ENCODE assay signal across 14 mouse cellular contexts in the genomic region with DNA sequence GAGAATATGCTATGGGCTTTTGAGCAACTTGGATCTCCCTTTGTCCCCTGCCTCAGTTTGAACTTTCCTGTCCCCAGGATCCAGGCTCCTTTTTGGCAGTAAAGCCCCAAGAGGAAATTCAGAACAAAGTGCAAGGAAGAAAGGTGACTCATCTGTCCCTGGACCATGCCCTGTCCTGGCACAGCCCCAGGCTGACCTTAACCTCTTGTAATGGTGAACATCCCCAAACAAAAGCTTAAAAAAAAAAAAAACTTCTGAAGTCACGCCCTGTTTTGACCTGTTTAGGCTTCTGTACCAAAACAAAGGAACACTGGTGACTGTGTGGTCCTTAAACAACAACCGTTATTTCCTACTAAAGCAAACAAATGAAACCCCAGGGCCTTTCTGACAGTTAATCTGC. TPM values are rescaled to one million over a fixed set of nuclear protein-coding genes. Genes with fewer than 3 reads are reported as not detected.
DNase-seq lines count a peak whose midpoint lies in the region; ATAC-seq and TF ChIP-seq lines count a peak whose summit lies in the region.
"Had no signal": no experiment of that assay in that cellular context is flagged by ENCODE, and none has a peak within 500 bp of the region (broad histone marks: within the 10 kb centered on the region; RNA-seq: fewer than 3 reads in every experiment).

No protein-coding gene starts in this region.

- no peaks in the 10 kb centered on the region for H3K36me3 ChIP-seq in kidney, adult 2 months (ENCODE audit: control insufficient read depth, insufficient read depth, low read length)
- no peaks in the 10 kb centered on the region for H3K36me3 ChIP-seq in kidney, embryonic 16.5 days (ENCODE audit: insufficient read depth, low read length)
- H3K36me3 ChIP-seq in lung, embryonic 16.5 days (ENCODE audit: control insufficient read depth, insufficient read depth, low read length), result no peaks in the 10 kb centered on the region
- no peaks in the 10 kb centered on the region for H3K36me3 ChIP-seq in midbrain, embryonic 13.5 days
- no peaks in the 10 kb centered on the region for H3K36me3 ChIP-seq in hindbrain, embryonic 10.5 days
- H3K36me3 ChIP-seq in intestine, embryonic 15.5 days, result no peaks in the 10 kb centered on the region
- H3K36me3 ChIP-seq: embryonic facial prominence, embryonic 13.5 days; hindbrain, embryonic 12.5 days; liver, embryonic 13.5 days had no signal

- WGBS in kidney, adult 2 months, result 45% methylated on average over 2 of the region's 2 CpGs
- 47% methylated on average over 2 of the region's 2 CpGs for WGBS in kidney, embryonic 16.5 days
- WGBS in lung, embryonic 16.5 days, result 44% methylated on average over 2 of the region's 2 CpGs
- 58% methylated on average over 2 of the region's 2 CpGs for WGBS in midbrain, embryonic 13.5 days
- WGBS in hindbrain, embryonic 10.5 days, result 54% methylated on average over 2 of the region's 2 CpGs
- 55% methylated on average over 2 of the region's 2 CpGs for WGBS in intestine, embryonic 15.5 days

- H3K4me1 ChIP-seq in kidney, adult 2 months (ENCODE audit: control insufficient read depth, insufficient read depth, low read length), result no peaks in the 10 kb centered on the region
- H3K4me1 ChIP-seq in kidney, embryonic 16.5 days (ENCODE audit: insufficient read depth, low read length), result no peaks in the 10 kb centered on the region
- no peaks in the 10 kb centered on the region for H3K4me1 ChIP-seq in lung, embryonic 16.5 days (replicated peaks; ENCODE audit: control insufficient read depth, insufficient read depth, low read length)
- no peaks in the 10 kb centered on the region for H3K4me1 ChIP-seq in midbrain, embryonic 13.5 days (replicated peaks)
- H3K4me1 ChIP-seq in hindbrain, embryonic 10.5 days (replicated peaks), result no peaks in the 10 kb centered on the region
- no peaks in the 10 kb centered on the region for H3K4me1 ChIP-seq in intestine, embryonic 15.5 days (replicated peaks)
- H3K4me1 ChIP-seq: embryonic facial prominence, embryonic 13.5 days; hindbrain, embryonic 12.5 days; liver, embryonic 13.5 days had no signal

- no peak overlapping the region for H3K9ac ChIP-seq in kidney, embryonic 16.5 days (replicated peaks; ENCODE audit: low read length)
- no peak overlapping the region for H3K9ac ChIP-seq in lung, embryonic 16.5 days (ENCODE audit: low read length)
- no peak overlapping the region for H3K9ac ChIP-seq in midbrain, embryonic 13.5 days (replicated peaks)
- no peak overlapping the region for H3K9ac ChIP-seq in intestine, embryonic 15.5 days
- H3K9ac ChIP-seq: embryonic facial prominence, embryonic 13.5 days; hindbrain, embryonic 12.5 days; liver, embryonic 13.5 days had no signal

- intact Hi-C loops in gastrocnemius, postnatal 36 days (cut with DNase I), result no loop called here

- no peak overlapping the region for H3K4me3 ChIP-seq in kidney, adult 2 months (ENCODE audit: insufficient read depth, low read depth, low read length)
- H3K4me3 ChIP-seq in kidney, embryonic 16.5 days (ENCODE audit: low read length), result no peak overlapping the region
- H3K4me3 ChIP-seq in lung, embryonic 16.5 days (ENCODE audit: low read length), result no peak overlapping the region
- H3K4me3 ChIP-seq in midbrain, embryonic 13.5 days (replicated peaks), result no peak overlapping the region
- H3K4me3 ChIP-seq in hindbrain, embryonic 10.5 days, result no peak overlapping the region
- no peak overlapping the region for H3K4me3 ChIP-seq in intestine, embryonic 15.5 days (replicated peaks)
- H3K4me3 ChIP-seq: embryonic facial prominence, embryonic 13.5 days; hindbrain, embryonic 12.5 days; liver, embryonic 13.5 days had no signal

- ATAC-seq in kidney, embryonic 16.5 days (ENCODE audit: low FRiP score, low TSS enrichment), result no peak
- peak; percentile 17; the same call in 1 of the 2 replicates for ATAC-seq in lung, embryonic 16.5 days (ENCODE audit: low read depth)
- ATAC-seq in midbrain, embryonic 13.5 days, result no peak
- ATAC-seq in intestine, embryonic 15.5 days, result no peak

- DNase-seq in kidney, adult 2 months, result peak; percentile 95
- DNase-seq in R1 (ENCODE audit: low read depth, low spot score), result peak; percentile 14
- peak; percentile 29 to 41 for DNase-seq in gastrocnemius, postnatal 36 days
- DNase-seq in hindbrain, embryonic 10.5 days (ENCODE audit: low spot score), result no peak
- DNase-seq: cerebellum, adult 8-10 months; liver, embryonic 13.5 days; thymus, adult 18-20 months had no signal

- no peak overlapping the region for H3K4me2 ChIP-seq in kidney, embryonic 16.5 days (replicated peaks; ENCODE audit: low read depth, low read length)
- H3K4me2 ChIP-seq in lung, embryonic 16.5 days (ENCODE audit: low read depth, low read length), result no peak overlapping the region
- no peak overlapping the region for H3K4me2 ChIP-seq in midbrain, embryonic 13.5 days (replicated peaks)
- H3K4me2 ChIP-seq in intestine, embryonic 15.5 days (replicated peaks), result no peak overlapping the region
- H3K4me2 ChIP-seq: embryonic facial prominence, embryonic 13.5 days; hindbrain, embryonic 12.5 days; liver, embryonic 13.5 days had no signal

- H3K27me3 ChIP-seq in kidney, adult 2 months (replicated peaks; ENCODE audit: control insufficient read depth, insufficient read depth, low read length), result no peaks in the 10 kb centered on the region
- H3K27me3 ChIP-seq in kidney, embryonic 16.5 days (ENCODE audit: insufficient read depth, low read length), result no peaks in the 10 kb centered on the region
- no peaks in the 10 kb centered on the region for H3K27me3 ChIP-seq in lung, embryonic 16.5 days (ENCODE audit: control insufficient read depth, insufficient read depth, low read depth, low read length)
- no peaks in the 10 kb centered on the region for H3K27me3 ChIP-seq in midbrain, embryonic 13.5 days
- no peaks in the 10 kb centered on the region for H3K27me3 ChIP-seq in hindbrain, embryonic 10.5 days (ENCODE audit: insufficient read depth, poor library complexity, severe bottlenecking)
- H3K27me3 ChIP-seq in intestine, embryonic 15.5 days (replicated peaks), result no peaks in the 10 kb centered on the region
- H3K27me3 ChIP-seq: CH12.LX; embryonic facial prominence, embryonic 13.5 days; hindbrain, embryonic 12.5 days; liver, embryonic 13.5 days had no signal

- TF ChIP-seq CTCF in kidney, adult 2 months (conservative IDR thresholded peaks at IDR 0.05; ENCODE audit: insufficient read depth, insufficient read length, low read depth, low read length), result no peak

- no peak for TF ChIP-seq POLR2A in kidney, adult 2 months (IDR thresholded peaks at IDR 0.05; ENCODE audit: low read depth, low read length)

- H3K27ac ChIP-seq in kidney, adult 2 months (ENCODE audit: insufficient read depth, low read depth, low read length), result no peak overlapping the region
- H3K27ac ChIP-seq in kidney, embryonic 16.5 days (ENCODE audit: low read length), result no peak overlapping the region
- H3K27ac ChIP-seq in lung, embryonic 16.5 days (ENCODE audit: low read length), result no peak overlapping the region
- H3K27ac ChIP-seq in midbrain, embryonic 13.5 days, result no peak overlapping the region
- H3K27ac ChIP-seq in hindbrain, embryonic 10.5 days, result no peak overlapping the region
- no peak overlapping the region for H3K27ac ChIP-seq in intestine, embryonic 15.5 days
- H3K27ac ChIP-seq: embryonic facial prominence, embryonic 13.5 days; hindbrain, embryonic 12.5 days; liver, embryonic 13.5 days had no signal

- H3K9me3 ChIP-seq in kidney, embryonic 16.5 days (ENCODE audit: low read length), result no peaks in the 10 kb centered on the region
- H3K9me3 ChIP-seq in lung, embryonic 16.5 days (ENCODE audit: control insufficient read depth, low read length), result no peaks in the 10 kb centered on the region
- H3K9me3 ChIP-seq in midbrain, embryonic 13.5 days, result no peaks in the 10 kb centered on the region
- H3K9me3 ChIP-seq in hindbrain, embryonic 10.5 days, result no peaks in the 10 kb centered on the region
- no peaks in the 10 kb centered on the region for H3K9me3 ChIP-seq in intestine, embryonic 15.5 days
- H3K9me3 ChIP-seq: embryonic facial prominence, embryonic 13.5 days; hindbrain, embryonic 12.5 days; liver, embryonic 13.5 days had no signal

RNA-seq across cellular contexts. Expression of a gene that starts 45.5 kb away (rescaled TPM):
- polyA plus RNA-seq in kidney, adult 2 months (2012; rRNA removed), result 7.6 and 8.6 TPM in 2 replicates
- 10.9 and 11.3 TPM in 2 replicates for polyA plus RNA-seq in kidney, embryonic 16.5 days (2015; fragmentation: Nextera tagmentation; extraction: Ambion mirVana)
- total RNA-seq in gastrocnemius, postnatal 36 days (2021), result 10 to 100 TPM; 12.3 to 16.2 TPM
- polyA plus RNA-seq in lung, embryonic 16.5 days (2015; fragmentation: Nextera tagmentation; extraction: Ambion mirVana), result 9.7 and 10.0 TPM in 2 replicates
- polyA plus RNA-seq in midbrain, embryonic 13.5 days (2015; fragmentation: Nextera tagmentation; extraction: Ambion mirVana), result 18.8 and 18.9 TPM in 2 replicates
- 11.4 and 14.7 TPM in 2 replicates for polyA plus RNA-seq in hindbrain, embryonic 10.5 days (2016; fragmentation: Nextera tagmentation; extraction: Ambion mirVana)
- 10.6 and 11.6 TPM in 2 replicates for polyA plus RNA-seq in intestine, embryonic 15.5 days (2015; fragmentation: Nextera tagmentation; extraction: Ambion mirVana)

RNA-seq across cellular contexts. Expression of a gene that starts 45.9 kb away (rescaled TPM):
- polyA plus RNA-seq in kidney, adult 2 months (2012; rRNA removed), result 4.7 and 6.7 TPM in 2 replicates
- 6.5 and 7.4 TPM in 2 replicates for polyA plus RNA-seq in kidney, embryonic 16.5 days (2015; fragmentation: Nextera tagmentation; extraction: Ambion mirVana)
- total RNA-seq in gastrocnemius, postnatal 36 days (2021), result 10 to 100 TPM in 1 of 2 experiments, 1 to 10 TPM in 1; 8.6 to 12.2 TPM
- 5.8 and 6.6 TPM in 2 replicates for polyA plus RNA-seq in lung, embryonic 16.5 days (2015; fragmentation: Nextera tagmentation; extraction: Ambion mirVana)
- 17.3 and 17.9 TPM in 2 replicates for polyA plus RNA-seq in midbrain, embryonic 13.5 days (2015; fragmentation: Nextera tagmentation; extraction: Ambion mirVana)
- polyA plus RNA-seq in hindbrain, embryonic 10.5 days (2016; fragmentation: Nextera tagmentation; extraction: Ambion mirVana), result 12.0 and 14.3 TPM in 2 replicates
- 8.1 and 9.5 TPM in 2 replicates for polyA plus RNA-seq in intestine, embryonic 15.5 days (2015; fragmentation: Nextera tagmentation; extraction: Ambion mirVana)
